Mouse (Mus musculus): Measurements from ENCODE around the gene Tab1. TPM values are rescaled to one million over a fixed set of nuclear protein-coding genes. Genes with fewer than 3 reads are reported as not detected.
"Not testable (repeated sequence)": the region's sequence is repeated elsewhere in the genome, so short reads cannot be mapped to it uniquely, and the experiment has no call there.

Gene Tab1
- polyA plus RNA-seq, 1 experiment, result 2.2 TPM

GRCm38 (mm10) chr15:80114414-80114813 is 18.5 kb upstream of the Tab1 start:
- Histone ChIP-seq H3K4me3 (replicated peaks) (no peak overlapping the region), H3K27me3 (ENCODE audit: control insufficient read depth) (no peaks in the 10 kb centered on the region), H3K9me3 (ENCODE audit: control insufficient read depth, low read length) (no peaks in the 10 kb centered on the region), H3K4me1 (ENCODE audit: control insufficient read depth) (peaks cover 34% of the 10 kb centered on the region), H3K36me3 (ENCODE audit: control insufficient read depth) (peaks cover 17% of the 10 kb centered on the region)
- TF ChIP-seq TAL1 (IDR thresholded peaks at IDR 0.05; ENCODE audit: low read length) (no peak), GATA1 (IDR thresholded peaks at IDR 0.05; ENCODE audit: low read length) (no peak)

- H3K27me3 ChIP-seq (ENCODE audit: control insufficient read depth), result no peaks in the 10 kb centered on the region
- no peak overlapping the region for H3K4me3 ChIP-seq (replicated peaks)
- H3K4me1 ChIP-seq (ENCODE audit: control insufficient read depth), result peaks cover 34% of the 10 kb centered on the region
- TF ChIP-seq GATA1 (IDR thresholded peaks at IDR 0.05; ENCODE audit: low read length) (no peak), TAL1 (IDR thresholded peaks at IDR 0.05; ENCODE audit: low read length) (no peak)
- H3K9me3 ChIP-seq (ENCODE audit: control insufficient read depth, low read length), result no peaks in the 10 kb centered on the region
- H3K36me3 ChIP-seq (ENCODE audit: control insufficient read depth), result peaks cover 15% of the 10 kb centered on the region
Observed at GRCm38 (mm10) chr15:80115256-80115655, 17.7 kb upstream of the Tab1 start.

GRCm38 (mm10) chr15:80115866-80116794 is 16.8 kb upstream of the Tab1 start:
- Histone ChIP-seq H3K4me1 (ENCODE audit: control insufficient read depth) (peaks cover 34% of the 10 kb centered on the region), H3K27me3 (ENCODE audit: control insufficient read depth) (no peaks in the 10 kb centered on the region), H3K36me3 (ENCODE audit: control insufficient read depth) (peaks cover 12% of the 10 kb centered on the region), H3K4me3 (replicated peaks) (no peak overlapping the region), H3K9me3 (ENCODE audit: control insufficient read depth, low read length) (no peaks in the 10 kb centered on the region)
- TF ChIP-seq GATA1 (IDR thresholded peaks at IDR 0.05; ENCODE audit: low read length) (no peak), TAL1 (IDR thresholded peaks at IDR 0.05; ENCODE audit: low read length) (no peak)

- TF ChIP-seq GATA1 (IDR thresholded peaks at IDR 0.05; ENCODE audit: low read length) (no peak), TAL1 (IDR thresholded peaks at IDR 0.05; ENCODE audit: low read length) (no peak)
- no peak overlapping the region for H3K4me3 ChIP-seq (replicated peaks)
- H3K9me3 ChIP-seq (ENCODE audit: control insufficient read depth, low read length), result no peaks in the 10 kb centered on the region
- peaks cover 8% of the 10 kb centered on the region for H3K36me3 ChIP-seq (ENCODE audit: control insufficient read depth)
- no peaks in the 10 kb centered on the region for H3K27me3 ChIP-seq (ENCODE audit: control insufficient read depth)
- peaks cover 36% of the 10 kb centered on the region for H3K4me1 ChIP-seq (ENCODE audit: control insufficient read depth)
Observed at GRCm38 (mm10) chr15:80117154-80117553, 15.8 kb upstream of the Tab1 start.

- Histone ChIP-seq H3K36me3 (ENCODE audit: control insufficient read depth) (peaks cover 2% of the 10 kb centered on the region; the same call in 1 of the 2 replicates), H3K4me1 (ENCODE audit: control insufficient read depth) (peaks cover 33% of the 10 kb centered on the region), H3K27me3 (ENCODE audit: control insufficient read depth) (no peaks in the 10 kb centered on the region), H3K4me3 (replicated peaks) (no peak overlapping the region), H3K9me3 (ENCODE audit: control insufficient read depth, low read length) (no peaks in the 10 kb centered on the region)
- TF ChIP-seq TAL1 (IDR thresholded peaks at IDR 0.05; ENCODE audit: low read length) (no peak), GATA1 (IDR thresholded peaks at IDR 0.05; ENCODE audit: low read length) (no peak)
Observed at GRCm38 (mm10) chr15:80119076-80119475, 13.9 kb upstream of the Tab1 start.

GRCm38 (mm10) chr15:80121721-80122325 is 11.1 kb upstream of the Tab1 start:
- peaks cover 15% of the 10 kb centered on the region for H3K4me1 ChIP-seq (ENCODE audit: control insufficient read depth)
- no peak overlapping the region for H3K4me3 ChIP-seq (replicated peaks)
- H3K27me3 ChIP-seq (ENCODE audit: control insufficient read depth), result no peaks in the 10 kb centered on the region
- H3K36me3 ChIP-seq (ENCODE audit: control insufficient read depth), result no peaks in the 10 kb centered on the region
- H3K9me3 ChIP-seq (ENCODE audit: control insufficient read depth, low read length), result no peaks in the 10 kb centered on the region
- TF ChIP-seq TAL1 (IDR thresholded peaks at IDR 0.05; ENCODE audit: low read length) (no peak), GATA1 (IDR thresholded peaks at IDR 0.05; ENCODE audit: low read length) (no peak)

GRCm38 (mm10) chr15:80122431-80122830 is 10.5 kb upstream of the Tab1 start:
- H3K36me3 ChIP-seq (ENCODE audit: control insufficient read depth); H3K27me3 ChIP-seq (ENCODE audit: control insufficient read depth); H3K4me3 ChIP-seq (replicated peaks); H3K9me3 ChIP-seq (ENCODE audit: control insufficient read depth, low read length): not testable (repeated sequence)
- H3K4me1 ChIP-seq (ENCODE audit: control insufficient read depth), result peaks cover 12% of the 10 kb centered on the region

GRCm38 (mm10) chr15:80124651-80125050 is 8.3 kb upstream of the Tab1 start:
- peaks cover 30% of the 10 kb centered on the region for H3K4me1 ChIP-seq (ENCODE audit: control insufficient read depth)

GRCm38 (mm10) chr15:80127191-80127590 is 5.7 kb upstream of the Tab1 start:
- H3K36me3 ChIP-seq (ENCODE audit: control insufficient read depth), result peaks cover 3% of the 10 kb centered on the region
- TF ChIP-seq GATA1 (IDR thresholded peaks at IDR 0.05; ENCODE audit: low read length), result no peak
- TF ChIP-seq TAL1 (IDR thresholded peaks at IDR 0.05; ENCODE audit: low read length), result no peak
- H3K9me3 ChIP-seq (ENCODE audit: control insufficient read depth, low read length), result no peaks in the 10 kb centered on the region
- no peak overlapping the region for H3K4me3 ChIP-seq (replicated peaks)
- H3K4me1 ChIP-seq (ENCODE audit: control insufficient read depth), result peaks cover 53% of the 10 kb centered on the region
- no peaks in the 10 kb centered on the region for H3K27me3 ChIP-seq (ENCODE audit: control insufficient read depth)

More at GRCm38 (mm10) chr15:80124651-80125050, 8.3 kb upstream of the Tab1 start:
- H3K4me3 ChIP-seq (replicated peaks), result no peak overlapping the region
- TF ChIP-seq GATA1 (IDR thresholded peaks at IDR 0.05; ENCODE audit: low read length), result no peak
- no peak for TF ChIP-seq TAL1 (IDR thresholded peaks at IDR 0.05; ENCODE audit: low read length)
- no peaks in the 10 kb centered on the region for H3K9me3 ChIP-seq (ENCODE audit: control insufficient read depth, low read length)
- H3K36me3 ChIP-seq (ENCODE audit: control insufficient read depth), result peaks cover 3% of the 10 kb centered on the region
- H3K27me3 ChIP-seq (ENCODE audit: control insufficient read depth), result no peaks in the 10 kb centered on the region
